Mouse (Mus musculus): ENCODE data around the gene Mc3r. TPM values are rescaled to one million over a fixed set of nuclear protein-coding genes. Genes with fewer than 3 reads are reported as not detected.

Mc3r gene
- polyA plus RNA-seq (2012; rRNA removed) = 0.04 and 0.05 TPM in 2 replicates

DNA sequence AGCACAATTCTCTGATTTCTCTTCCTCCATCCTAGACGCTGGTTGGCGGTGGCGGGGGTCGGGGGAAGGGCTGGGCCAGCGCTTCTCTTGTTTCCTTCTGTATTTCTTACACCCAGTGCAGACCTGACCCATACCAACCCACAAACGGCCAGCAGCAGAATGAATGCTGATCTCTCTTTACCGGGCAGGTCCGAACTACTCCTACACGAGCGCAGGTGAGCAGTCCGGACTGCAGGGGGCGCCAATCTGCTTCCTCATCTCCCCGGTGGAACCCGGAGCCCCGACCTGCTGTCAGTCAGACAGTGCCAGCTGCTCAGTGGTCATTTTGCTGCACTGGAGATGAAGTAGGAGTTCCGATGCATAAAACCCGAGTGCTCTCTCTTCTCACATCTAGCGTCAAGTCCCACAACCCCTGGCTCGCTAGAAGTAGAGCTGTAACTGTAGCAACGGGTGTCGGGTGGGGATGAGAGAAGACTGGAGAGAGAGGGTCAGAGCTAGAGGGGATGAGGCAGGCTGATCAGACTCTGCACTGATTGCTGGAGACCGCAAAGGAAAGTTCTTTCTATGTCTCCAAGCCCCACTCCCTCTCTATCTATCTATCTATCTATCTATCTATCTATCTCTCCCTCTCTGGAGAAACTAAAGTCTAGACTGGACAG is at the start of gene Mc3r:
Mc3r (plus strand) TSS at position 387 of the 659 bp plus-strand sequence.

Other genes with a start within 250 kb of the Mc3r start
- gene Cbln4, start 205.0 kb upstream of the Mc3r start, polyA plus RNA-seq (2012; rRNA removed) = 0.43 and 1.5 TPM in 2 replicates
- 12.0 and 18.0 TPM in 2 replicates for gene Fam210b, start 97.1 kb downstream of the Mc3r start, polyA plus RNA-seq (2012; rRNA removed)
- 83.4 and 91.8 TPM in 2 replicates for gene Aurka, start 122.0 kb downstream of the Mc3r start, polyA plus RNA-seq (2012; rRNA removed)
- gene Cstf1, start 122.2 kb downstream of the Mc3r start, polyA plus RNA-seq (2012; rRNA removed) = 35.0 and 53.7 TPM in 2 replicates
- 0.10 and 0.19 TPM in 2 replicates for gene Cass4, start 145.3 kb downstream of the Mc3r start, polyA plus RNA-seq (2012; rRNA removed)
- gene Rtf2, start 192.1 kb downstream of the Mc3r start, polyA plus RNA-seq (2012; rRNA removed) = 58.8 and 101 TPM in 2 replicates
- gene Gcnt7, start 210.1 kb downstream of the Mc3r start, polyA plus RNA-seq (2012; rRNA removed) = not detected in 2 replicates
- 0.68 and 0.71 TPM in 2 replicates for gene Fam209, start 224.0 kb downstream of the Mc3r start, polyA plus RNA-seq (2012; rRNA removed)

Measured in central nervous system, embryonic 11.5 days (tissue).